Mouse (Mus musculus): ENCODE results near the gene Aebp1. TPM values are rescaled to one million over a fixed set of nuclear protein-coding genes. Genes with fewer than 3 reads are reported as not detected.

The Aebp1 gene
- total and polyA plus RNA-seq, 2 experiments from 2014 or later, result 19.8 to 25.8 TPM

- Histone ChIP-seq H3K9me3 (ENCODE audit: low read length) (no peaks in the 10 kb centered on the region), H3K4me3 (ENCODE audit: low read depth, low read length) (no peak overlapping the region), H3K4me2 (ENCODE audit: low read depth, low read length, poor library complexity, severe bottlenecking) (no peak overlapping the region), H3K27me3 (ENCODE audit: insufficient read depth, low read length) (no peaks in the 10 kb centered on the region), H3K9ac (replicated peaks; ENCODE audit: low read length, poor library complexity, severe bottlenecking) (no peak overlapping the region), H3K4me1 (ENCODE audit: insufficient read depth, low read length) (peaks cover 13% of the 10 kb centered on the region), H3K36me3 (ENCODE audit: insufficient read depth, low read length) (no peaks in the 10 kb centered on the region), H3K27ac (ENCODE audit: low read depth, low read length) (no peak overlapping the region)
- DNase-seq (ENCODE audit: low spot score) (peak; percentile 31), ATAC-seq (ENCODE audit: low FRiP score) (no peak)
- TF ChIP-seq CTCF (IDR thresholded peaks at IDR 0.05), result no peak
- WGBS, result 75% methylated on average over 10 of the region's 10 CpGs
These were observed 44.2 kb downstream of the Aebp1 start for GRCm38 (mm10) chr11:5905778-5906518.

DNA sequence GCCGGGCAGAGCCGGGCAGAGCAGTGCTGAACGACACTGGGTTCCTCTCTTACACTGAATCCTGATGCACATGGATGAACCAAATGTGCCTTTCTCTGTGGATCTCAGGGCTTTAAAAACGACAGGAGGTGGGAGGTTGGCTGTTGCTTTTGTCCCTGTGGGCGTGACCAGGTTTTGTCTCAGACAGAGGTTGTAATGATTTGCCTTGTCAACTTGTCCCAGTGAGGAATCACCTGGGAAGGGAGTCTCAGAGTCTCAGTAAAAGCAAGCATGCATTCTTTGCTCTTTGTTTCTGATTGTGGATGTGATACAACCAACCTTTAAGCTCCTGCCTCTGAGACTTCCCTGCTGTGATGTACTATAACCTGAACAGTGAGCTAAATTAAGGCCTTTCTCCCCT is 45.3 kb downstream of the Aebp1 start:
- Histone ChIP-seq H3K4me2 (ENCODE audit: low read depth, low read length, poor library complexity, severe bottlenecking) (no peak overlapping the region), H3K9me3 (ENCODE audit: low read length) (no peaks in the 10 kb centered on the region), H3K36me3 (ENCODE audit: insufficient read depth, low read length) (no peaks in the 10 kb centered on the region), H3K27me3 (ENCODE audit: insufficient read depth, low read length) (no peaks in the 10 kb centered on the region), H3K9ac (replicated peaks; ENCODE audit: low read length, poor library complexity, severe bottlenecking) (no peak overlapping the region), H3K27ac (ENCODE audit: low read depth, low read length) (no peak overlapping the region), H3K4me3 (ENCODE audit: low read depth, low read length) (no peak overlapping the region), H3K4me1 (ENCODE audit: insufficient read depth, low read length) (0 out of 2 replicates have a peak, but pooled peaks cover 3% of the 10 kb centered on the region)
- no peak for ATAC-seq (ENCODE audit: low FRiP score)
- TF ChIP-seq CTCF (IDR thresholded peaks at IDR 0.05), result no peak
- WGBS, result 40% methylated on average over 5 of the region's 5 CpGs
- no peak for DNase-seq (ENCODE audit: low spot score)

GRCm38 (mm10) chr11:5908642-5909041 is 46.9 kb downstream of the Aebp1 start:
- Histone ChIP-seq H3K9ac (replicated peaks; ENCODE audit: low read length, poor library complexity, severe bottlenecking) (no peak overlapping the region), H3K4me2 (ENCODE audit: low read depth, low read length, poor library complexity, severe bottlenecking) (no peak overlapping the region), H3K9me3 (ENCODE audit: low read length) (no peaks in the 10 kb centered on the region), H3K36me3 (ENCODE audit: insufficient read depth, low read length) (no peaks in the 10 kb centered on the region), H3K4me1 (ENCODE audit: insufficient read depth, low read length) (no peaks in the 10 kb centered on the region), H3K4me3 (ENCODE audit: low read depth, low read length) (no peak overlapping the region), H3K27ac (ENCODE audit: low read depth, low read length) (no peak overlapping the region), H3K27me3 (ENCODE audit: insufficient read depth, low read length) (no peaks in the 10 kb centered on the region)
- ATAC-seq (ENCODE audit: low FRiP score) (no peak), DNase-seq (ENCODE audit: low spot score) (no peak)
- WGBS, result 83% methylated on average over 4 of the region's 4 CpGs
- no peak for TF ChIP-seq CTCF (IDR thresholded peaks at IDR 0.05)

GRCm38 (mm10) chr11:5912635-5913034 is 50.9 kb downstream of the Aebp1 start:
- TF ChIP-seq CTCF (IDR thresholded peaks at IDR 0.05), result peak; percentile 68
- H3K9ac ChIP-seq (replicated peaks; ENCODE audit: low read length, poor library complexity, severe bottlenecking), result no peak overlapping the region
- DNase-seq (ENCODE audit: low spot score), result peak; percentile 51
- no peaks in the 10 kb centered on the region for H3K9me3 ChIP-seq (ENCODE audit: low read length)
- H3K4me2 ChIP-seq (ENCODE audit: low read depth, low read length, poor library complexity, severe bottlenecking), result no peak overlapping the region
- 22% methylated on average over 5 of the region's 5 CpGs for WGBS
- no peaks in the 10 kb centered on the region for H3K27me3 ChIP-seq (ENCODE audit: insufficient read depth, low read length)
- no peak for ATAC-seq (ENCODE audit: low FRiP score)
- no peak overlapping the region for H3K4me3 ChIP-seq (ENCODE audit: low read depth, low read length)
- no peaks in the 10 kb centered on the region for H3K36me3 ChIP-seq (ENCODE audit: insufficient read depth, low read length)
- no peak overlapping the region for H3K27ac ChIP-seq (ENCODE audit: low read depth, low read length)
- no peaks in the 10 kb centered on the region for H3K4me1 ChIP-seq (ENCODE audit: insufficient read depth, low read length)

GRCm38 (mm10) chr11:5913256-5913655 is 51.5 kb downstream of the Aebp1 start:
- 62% methylated on average over 8 of the region's 8 CpGs for WGBS
- no peak for DNase-seq (ENCODE audit: low spot score)
- ATAC-seq (ENCODE audit: low FRiP score), result no peak

DNA sequence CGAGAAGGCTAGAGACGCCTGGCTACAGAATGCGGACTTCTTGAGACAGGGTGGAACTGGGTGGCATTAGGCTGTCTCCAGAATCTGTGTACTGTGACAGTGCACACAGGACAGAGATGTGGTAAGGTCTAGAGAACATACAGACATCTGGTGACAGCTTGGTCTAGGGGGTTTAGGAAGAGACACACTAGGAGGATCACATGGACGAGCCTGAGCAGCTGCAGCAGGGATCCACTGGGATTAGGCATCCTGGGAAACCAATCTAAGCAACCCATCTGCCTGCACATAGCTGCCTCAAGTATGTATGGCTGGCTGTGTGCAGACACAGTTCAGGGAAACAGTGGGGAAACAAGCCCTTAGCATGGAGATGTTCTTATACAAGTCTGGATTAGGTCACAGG is 52.2 kb downstream of the Aebp1 start:
- Histone ChIP-seq H3K36me3 (ENCODE audit: insufficient read depth, low read length) (no peaks in the 10 kb centered on the region), H3K4me1 (ENCODE audit: insufficient read depth, low read length) (no peaks in the 10 kb centered on the region), H3K4me3 (ENCODE audit: low read depth, low read length) (no peak overlapping the region), H3K4me2 (ENCODE audit: low read depth, low read length, poor library complexity, severe bottlenecking) (no peak overlapping the region), H3K9me3 (ENCODE audit: low read length) (no peaks in the 10 kb centered on the region), H3K27ac (ENCODE audit: low read depth, low read length) (no peak overlapping the region), H3K27me3 (ENCODE audit: insufficient read depth, low read length) (no peaks in the 10 kb centered on the region), H3K9ac (replicated peaks; ENCODE audit: low read length, poor library complexity, severe bottlenecking) (no peak overlapping the region)
- WGBS, result 74% methylated on average over 4 of the region's 4 CpGs
- ATAC-seq (ENCODE audit: low FRiP score) (no peak), DNase-seq (ENCODE audit: low spot score) (peak; percentile 42)
- no peak for TF ChIP-seq CTCF (IDR thresholded peaks at IDR 0.05)

More at GRCm38 (mm10) chr11:5913256-5913655, 51.5 kb downstream of the Aebp1 start:
- Histone ChIP-seq H3K9me3 (ENCODE audit: low read length) (no peaks in the 10 kb centered on the region), H3K27me3 (ENCODE audit: insufficient read depth, low read length) (no peaks in the 10 kb centered on the region), H3K36me3 (ENCODE audit: insufficient read depth, low read length) (no peaks in the 10 kb centered on the region), H3K9ac (replicated peaks; ENCODE audit: low read length, poor library complexity, severe bottlenecking) (no peak overlapping the region), H3K4me3 (ENCODE audit: low read depth, low read length) (no peak overlapping the region), H3K4me1 (ENCODE audit: insufficient read depth, low read length) (no peaks in the 10 kb centered on the region), H3K4me2 (ENCODE audit: low read depth, low read length, poor library complexity, severe bottlenecking) (no peak overlapping the region), H3K27ac (ENCODE audit: low read depth, low read length) (no peak overlapping the region)
- TF ChIP-seq CTCF (IDR thresholded peaks at IDR 0.05), result no peak
